Mouse (Mus musculus): ENCODE data around the gene Mks1.
"Not testable (repeated sequence)": the region's sequence is repeated elsewhere in the genome, so short reads cannot be mapped to it uniquely, and the experiment has no call there.

Gene Mks1

GRCm38 (mm10) chr11:87852690-87853596 lies at the start of gene Mks1:
Gene Mks1, plus strand, starts transcription at chr11:87853215.
- DNase-seq: peak; percentile 92

GRCm38 (mm10) chr11:87805448-87805847 lies 47.6 kb upstream of the Mks1 start:
- no peak for DNase-seq

DNA sequence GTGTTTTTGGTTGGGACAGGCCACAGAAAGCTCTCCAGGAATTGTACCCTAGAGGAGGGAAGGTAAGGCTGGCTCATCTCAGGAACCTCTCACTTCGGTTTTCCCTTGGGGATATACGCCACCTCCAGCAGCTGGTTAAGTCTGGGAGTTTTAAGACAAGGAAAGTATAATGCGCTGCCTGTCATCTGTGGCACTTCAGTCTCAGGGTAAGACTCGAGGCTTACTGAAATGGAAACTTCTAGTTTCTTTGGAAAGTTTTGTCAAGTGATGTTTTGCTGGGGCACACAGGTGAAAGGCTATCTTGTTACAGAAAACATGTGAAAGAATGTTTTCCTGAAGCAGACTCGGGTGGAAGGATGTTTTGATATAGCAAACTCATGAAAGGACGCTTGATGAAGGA lies 45.6 kb upstream of the Mks1 start:
- no peak for DNase-seq

GRCm38 (mm10) chr11:87808236-87808635 lies 44.8 kb upstream of the Mks1 start:
- no peak for DNase-seq

- no peak for DNase-seq
Measured at GRCm38 (mm10) chr11:87811396-87811795, 41.6 kb upstream of the Mks1 start.

DNA sequence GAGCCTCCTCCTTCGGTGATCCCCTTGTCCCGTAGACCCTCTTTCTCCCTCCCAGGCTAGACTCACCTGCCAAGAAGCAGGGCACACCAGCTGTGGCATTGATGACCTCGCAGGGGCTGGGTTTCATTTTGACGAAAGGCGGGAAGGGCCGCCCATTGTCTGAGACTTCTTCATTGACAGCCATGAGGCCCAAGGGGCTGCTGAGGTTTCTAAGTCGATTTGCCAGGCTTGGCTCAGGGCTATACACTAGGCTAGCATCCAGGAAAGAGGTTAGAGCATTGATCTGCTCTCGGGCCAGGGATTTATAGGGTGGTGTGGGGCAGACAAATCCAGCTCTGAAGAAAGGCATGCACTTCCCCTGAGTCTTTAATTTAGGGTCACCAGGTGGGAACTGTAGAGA lies 38.2 kb upstream of the Mks1 start:
- DNase-seq: no peak

DNA sequence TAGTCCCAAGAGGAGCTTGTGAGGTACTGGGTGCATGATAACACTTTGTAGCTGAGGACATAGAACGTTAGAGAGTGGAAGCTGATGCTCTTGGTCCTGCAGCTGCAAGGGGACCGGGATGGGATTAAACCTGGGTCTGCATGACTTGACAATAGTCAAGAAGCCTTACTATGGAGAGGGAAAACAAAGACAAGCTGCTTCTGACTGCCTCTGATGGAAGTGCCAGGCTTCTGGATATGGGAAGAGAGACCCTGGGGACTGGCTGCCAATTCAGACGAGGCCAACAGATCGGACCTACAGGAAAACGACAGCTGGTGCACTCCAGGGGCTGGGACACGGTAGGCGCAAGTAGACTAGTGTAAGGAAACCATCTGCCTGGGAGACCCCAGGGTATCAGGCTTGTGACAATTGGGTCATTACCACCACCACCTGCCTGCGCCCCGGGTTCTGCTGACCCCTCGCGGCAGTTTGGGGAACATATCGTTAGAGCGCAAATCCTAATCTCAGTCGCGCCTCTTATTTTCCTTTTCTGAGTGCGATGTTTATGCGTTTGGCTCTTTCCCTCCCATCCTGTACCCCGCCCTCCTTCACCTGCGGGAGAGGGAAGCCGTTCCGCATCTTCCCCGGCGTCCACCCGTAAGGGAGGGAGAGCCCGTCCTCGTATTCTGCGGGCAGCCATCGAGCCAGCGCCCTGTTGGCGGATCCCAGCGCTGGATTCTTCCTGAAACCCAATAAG lies 36.1 kb upstream of the Mks1 start:
- DNase-seq: peak; percentile 52

GRCm38 (mm10) chr11:87817443-87817773 lies 35.6 kb upstream of the Mks1 start:
- no peak for DNase-seq

DNA sequence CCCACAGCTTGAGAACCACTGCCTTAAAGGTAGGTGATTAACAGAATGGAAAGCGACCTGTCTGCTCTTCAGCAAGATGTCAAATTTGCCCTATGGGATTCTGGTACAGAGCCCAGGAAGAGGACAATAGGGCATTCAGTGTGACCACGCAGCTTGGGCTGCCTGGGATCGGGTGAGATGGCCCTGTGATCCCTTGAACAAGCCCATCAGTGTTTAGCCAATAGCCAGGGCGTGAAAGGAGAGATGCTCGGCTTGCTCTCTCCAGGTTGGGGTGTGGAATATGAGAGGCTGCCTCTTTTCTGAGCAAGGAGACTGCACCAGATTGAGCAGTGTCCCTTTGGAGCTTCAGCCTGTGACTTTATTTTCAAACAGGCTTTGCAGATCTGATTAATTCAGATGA lies 31.5 kb upstream of the Mks1 start:
- DNase-seq: no peak

DNA sequence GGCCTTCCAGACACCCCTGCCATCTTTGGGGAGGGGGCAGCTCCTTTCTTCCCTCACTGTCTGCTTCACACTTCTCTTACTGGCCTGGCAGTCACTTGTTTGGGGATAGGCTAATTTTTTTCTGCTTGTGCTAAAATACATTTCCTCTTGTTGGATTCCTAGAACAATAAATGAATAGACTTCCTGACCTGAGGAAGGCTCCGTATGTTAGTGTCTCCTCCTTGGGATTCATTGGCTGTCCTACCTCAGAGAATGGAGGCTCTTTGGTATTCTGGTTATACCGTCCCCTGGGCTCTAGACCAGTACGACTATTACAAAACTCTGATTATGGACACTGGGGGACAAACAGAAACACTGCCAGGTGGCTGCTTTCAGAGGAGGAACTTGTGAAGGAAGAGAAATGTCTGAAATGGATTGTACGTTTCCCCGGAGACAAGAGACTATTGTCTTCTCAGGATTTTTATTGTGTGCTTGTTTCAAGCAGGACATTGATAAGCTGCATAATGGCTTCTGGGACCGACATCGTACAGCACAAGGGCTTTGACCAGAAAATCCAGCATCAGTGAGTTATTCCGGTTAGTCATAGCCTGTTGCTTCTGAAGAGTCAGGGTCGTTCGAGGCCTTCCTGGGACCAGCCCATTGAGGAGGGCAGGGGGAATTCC lies 24.6 kb upstream of the Mks1 start, which contains the start of gene Lpo:
Gene Lpo (minus strand): TSS at position 51 of the 662 bp plus-strand sequence.
- DNase-seq: no peak

GRCm38 (mm10) chr11:87840676-87841075 lies 12.3 kb upstream of the Mks1 start:
- no peak for DNase-seq

- no peak for DNase-seq
Measured at GRCm38 (mm10) chr11:87841436-87841835, 11.6 kb upstream of the Mks1 start.

DNA sequence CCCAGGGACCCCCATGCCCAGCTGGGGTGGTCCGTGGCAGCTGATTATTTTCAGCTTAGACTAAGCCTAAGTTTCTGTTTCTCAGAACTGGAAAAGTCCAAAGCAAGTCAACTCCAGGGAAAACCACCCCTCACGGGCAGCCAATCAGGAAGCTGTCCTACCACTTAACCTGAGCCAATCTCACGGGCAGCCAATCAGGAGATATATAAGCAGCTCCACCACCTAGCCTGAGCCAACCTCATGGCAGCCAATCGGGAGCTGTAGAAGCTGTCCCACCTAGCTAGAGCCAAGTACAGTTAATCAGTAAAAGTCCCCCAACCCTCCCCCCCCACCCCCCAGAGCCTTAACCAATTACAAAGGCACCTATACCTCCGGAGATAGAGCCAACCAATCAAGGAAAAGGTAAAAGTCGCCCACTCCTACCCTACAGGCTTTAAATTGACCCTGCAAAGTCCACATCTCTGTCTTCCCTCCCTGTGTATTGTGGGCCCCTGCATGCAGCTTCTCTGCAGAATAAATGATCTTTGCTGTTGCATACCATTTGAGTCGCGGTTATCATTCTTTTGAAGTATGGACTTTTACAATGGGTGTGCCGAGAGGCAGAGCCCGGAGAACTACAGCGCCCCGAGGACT lies 5.9 kb upstream of the Mks1 start:
- DNase-seq: no peak

DNA sequence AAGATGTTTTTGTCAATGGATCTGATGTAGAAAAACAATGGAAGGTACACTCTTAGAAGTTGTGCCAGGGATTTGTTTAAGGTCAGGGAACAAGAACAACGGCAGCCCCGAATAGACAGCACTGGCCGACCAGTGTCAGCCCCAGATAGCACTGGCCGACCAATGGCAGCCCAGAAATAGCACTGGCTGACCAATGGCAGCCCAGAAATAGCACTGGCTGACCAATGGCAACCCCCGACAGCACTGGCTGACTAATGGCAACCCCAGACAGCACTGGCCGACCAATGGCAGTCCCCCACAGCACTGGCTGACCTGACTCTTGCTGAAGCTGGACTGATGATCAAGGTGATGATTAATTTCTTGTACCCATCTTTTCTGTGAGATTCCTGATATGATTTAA lies 5.1 kb upstream of the Mks1 start:
- DNase-seq: no peak

DNA sequence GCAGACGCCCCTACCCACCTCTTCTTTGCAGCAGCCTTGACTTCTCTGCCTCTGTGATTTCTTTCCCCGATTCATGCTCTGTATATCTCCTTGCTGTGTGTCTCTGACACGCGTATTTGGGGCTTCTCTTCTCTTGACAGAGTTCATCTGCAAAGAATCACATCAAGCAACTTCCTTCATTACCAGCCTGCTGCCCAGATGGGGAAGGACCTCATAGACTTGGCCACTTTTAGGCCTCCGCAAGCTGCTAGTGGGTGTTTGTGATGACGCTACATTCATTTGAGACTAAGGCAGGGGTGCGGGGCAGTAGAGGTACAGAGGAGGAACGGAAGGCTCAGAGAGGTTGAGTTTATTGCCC lies 561 bp downstream of the Mks1 start:
- peak; percentile 34 for DNase-seq

DNA sequence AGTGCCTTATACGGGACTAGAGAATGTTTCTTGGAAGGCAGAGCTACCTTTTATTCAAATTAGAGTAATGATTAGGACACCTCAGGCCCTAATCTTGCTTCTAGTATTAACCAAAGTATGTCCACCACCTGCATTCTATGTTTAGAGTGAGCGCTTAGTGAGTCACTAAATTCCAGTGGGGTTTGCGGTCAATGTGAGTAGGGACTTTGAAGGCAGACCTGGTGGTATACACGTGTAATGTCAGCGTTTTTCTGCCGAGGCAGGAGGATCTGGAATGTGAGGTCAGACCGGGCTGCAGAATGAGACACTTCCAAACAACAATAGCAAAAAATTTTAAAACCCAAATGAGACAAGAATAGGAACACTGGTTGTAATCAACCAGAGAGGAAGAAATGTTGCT lies 1.5 kb downstream of the Mks1 start:
- no peak for DNase-seq

- no peak for DNase-seq
Measured at GRCm38 (mm10) chr11:87859273-87859672, 6.3 kb downstream of the Mks1 start.

GRCm38 (mm10) chr11:87860426-87860825 lies 7.4 kb downstream of the Mks1 start:
- no peak for DNase-seq

- DNase-seq: no peak
Measured at GRCm38 (mm10) chr11:87862805-87863204, 9.8 kb downstream of the Mks1 start.

GRCm38 (mm10) chr11:87866891-87867290 lies 13.9 kb downstream of the Mks1 start:
- not testable (repeated sequence) for DNase-seq

GRCm38 (mm10) chr11:87870096-87870495 lies 17.1 kb downstream of the Mks1 start:
- no peak for DNase-seq

DNA sequence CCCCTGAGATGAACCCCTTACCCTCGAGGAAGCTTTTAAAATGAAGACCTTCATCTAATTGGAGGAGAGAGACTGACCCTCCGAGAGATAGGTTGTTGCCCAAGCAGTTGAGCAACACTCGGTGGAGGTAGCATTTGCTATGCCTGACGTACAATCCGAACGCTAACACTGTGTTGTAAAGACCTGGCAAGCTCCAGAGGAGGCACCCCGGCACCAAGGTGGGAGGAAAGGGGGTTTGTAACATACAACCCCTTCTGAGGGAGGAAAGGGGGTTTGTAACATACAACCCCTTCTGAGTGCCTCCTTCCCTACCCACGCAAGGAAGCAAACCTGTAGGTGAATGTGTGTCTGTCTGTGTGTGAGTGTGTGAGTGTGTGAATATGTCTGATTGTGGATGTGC lies 18.8 kb downstream of the Mks1 start:
- no peak for DNase-seq

DNA sequence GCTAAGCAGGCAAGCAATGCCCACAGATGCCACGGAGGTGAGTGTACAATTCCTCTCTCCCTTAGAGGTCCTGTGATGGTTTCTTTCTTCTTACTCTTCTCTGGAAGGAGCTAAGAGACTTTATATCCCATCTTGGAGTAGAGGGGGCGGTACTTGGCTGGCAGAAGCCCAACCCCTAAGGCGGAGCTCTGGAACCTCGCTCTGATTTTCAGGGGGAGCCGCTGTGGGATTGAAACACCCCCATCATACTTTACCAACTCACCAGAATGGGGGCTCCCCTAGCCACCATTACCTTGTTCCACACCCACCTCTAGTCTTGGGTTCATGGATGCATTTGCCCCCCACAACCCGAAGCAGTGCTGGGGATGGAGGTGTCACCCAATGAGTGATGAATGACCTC lies 22.4 kb downstream of the Mks1 start, which contains the start of gene Epx:
Gene Epx (minus strand): TSS at position 101 of the 400 bp plus-strand sequence.
- DNase-seq: no peak

All from right cerebral cortex, postnatal 25 days (tissue).